Mouse (Mus musculus): ENCODE measurements around the gene Orai2. TPM values are rescaled to one million over a fixed set of nuclear protein-coding genes. Genes with fewer than 3 reads are reported as not detected.

Orai2 gene
- 37.5 and 40.2 TPM in 2 replicates for polyA plus RNA-seq (2012; rRNA removed)

GRCm38 (mm10) chr5:136170512-136171362, at the start of gene Orai2:
Gene Orai2, minus strand, starts transcription at chr5:136170713.

GRCm38 (mm10) chr5:136198474-136199391, 28.2 kb upstream of the Orai2 start, which contains the start of gene Prkrip1:
Gene Prkrip1, minus strand, starts transcription at chr5:136198963.

DNA sequence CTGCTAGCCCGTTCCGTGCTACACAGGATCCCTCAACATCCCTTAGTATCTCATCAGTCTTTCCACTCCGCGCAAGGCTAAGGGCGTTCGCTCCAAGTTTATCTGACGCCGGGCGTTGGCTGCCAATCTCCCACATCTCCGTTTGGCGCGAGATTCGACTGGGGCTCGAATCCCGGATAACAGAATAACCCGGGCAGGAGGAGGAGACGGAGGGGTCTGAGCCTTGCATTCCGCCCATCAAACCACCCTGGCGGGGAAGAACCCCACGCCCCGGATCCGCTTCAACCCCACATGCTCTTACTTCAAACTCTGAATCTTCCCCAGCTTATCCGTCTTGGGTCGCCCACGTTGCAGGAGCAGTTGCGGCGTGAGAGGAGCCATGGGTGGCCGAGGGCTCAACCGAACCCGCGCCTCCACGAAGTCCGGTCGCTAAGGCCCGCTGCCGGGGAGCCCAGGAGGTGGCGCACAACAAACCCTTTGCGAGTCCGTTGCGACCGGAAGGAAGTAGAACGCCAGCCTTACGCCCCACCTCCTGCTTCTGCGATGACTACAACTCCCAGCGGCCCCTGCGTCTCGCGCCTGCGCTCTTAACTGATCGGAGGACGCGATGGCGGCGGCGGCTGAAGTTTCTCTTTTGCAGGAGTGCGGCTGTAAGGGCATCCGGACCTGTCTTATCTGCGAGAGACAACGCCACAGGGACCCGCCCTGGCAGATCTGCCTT, 34.8 kb downstream of the Orai2 start, which contains the start of the genes Lrwd1 and Alkbh4:
TSS of gene Lrwd1 (minus strand) at position 504 of the 721 bp plus-strand sequence.
TSS of gene Alkbh4 (plus strand) at position 576 of the 721 bp plus-strand sequence.

GRCm38 (mm10) chr5:136115891-136116783, 54.4 kb downstream of the Orai2 start, which contains the start of gene Polr2j:
Gene Polr2j, plus strand, starts transcription at chr5:136116631.

Other genes with a start within 250 kb of the Orai2 start
- gene Ywhag, start 236.1 kb downstream of the Orai2 start, polyA plus RNA-seq (2012; rRNA removed) = 308 and 310 TPM in 2 replicates
- gene Ssc4d, start 196.2 kb downstream of the Orai2 start, polyA plus RNA-seq (2012; rRNA removed) = 2.4 and 3.6 TPM in 2 replicates
- 0.15 and 0.24 TPM in 2 replicates for gene Zp3, start 190.6 kb downstream of the Orai2 start, polyA plus RNA-seq (2012; rRNA removed)
- 22.9 and 23.0 TPM in 2 replicates for gene Dtx2, start 175.9 kb downstream of the Orai2 start, polyA plus RNA-seq (2012; rRNA removed)
- 0.05 and 0.06 TPM in 2 replicates for gene Upk3b, start 132.2 kb downstream of the Orai2 start, polyA plus RNA-seq (2012; rRNA removed)
- 1.3 TPM in 1 of 2 replicates, not detected in the other for gene Upk3bl, start 116.2 kb downstream of the Orai2 start, polyA plus RNA-seq (2012; rRNA removed)
- gene Rasa4, start 86.8 kb downstream of the Orai2 start, polyA plus RNA-seq (2012; rRNA removed) = 14.0 and 26.2 TPM in 2 replicates
- gene Polr2j, start 54.1 kb downstream of the Orai2 start, polyA plus RNA-seq (2012; rRNA removed) = 158 and 166 TPM in 2 replicates
- 53.3 and 61.2 TPM in 2 replicates for gene Lrwd1, start 34.6 kb downstream of the Orai2 start, polyA plus RNA-seq (2012; rRNA removed)
- 16.4 and 17.7 TPM in 2 replicates for gene Alkbh4, start 34.6 kb downstream of the Orai2 start, polyA plus RNA-seq (2012; rRNA removed)
- 47.9 and 50.5 TPM in 2 replicates for gene Prkrip1, start 28.2 kb upstream of the Orai2 start, polyA plus RNA-seq (2012; rRNA removed)
- 41.6 and 46.5 TPM in 2 replicates for gene Sh2b2, start 75.8 kb upstream of the Orai2 start, polyA plus RNA-seq (2012; rRNA removed)